Mouse (Mus musculus): ENCODE results near the gene Cntnap5c. TPM values are rescaled to one million over a fixed set of nuclear protein-coding genes. Genes with fewer than 3 reads are reported as not detected.

Cntnap5c gene
- polyA plus RNA-seq, 1 experiment from 2014 or later: 4.3 TPM

DNA sequence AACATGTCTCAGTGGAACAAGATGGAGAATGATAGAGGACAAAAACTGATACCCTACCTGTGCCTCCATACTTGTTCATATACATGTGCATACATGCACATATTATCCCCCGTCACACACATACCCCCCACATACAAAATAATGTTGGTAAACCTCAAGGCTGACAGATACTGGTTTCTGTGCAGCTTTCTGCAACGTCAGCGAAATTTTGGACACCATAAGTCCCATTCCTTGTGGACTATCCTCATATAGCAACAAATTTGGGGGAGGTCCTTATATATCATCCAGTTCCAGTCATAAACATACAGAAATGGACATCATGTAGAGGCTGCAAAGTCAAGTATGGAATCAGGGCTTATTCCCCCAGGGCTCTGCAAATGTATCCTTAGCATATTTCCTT, 338.5 kb downstream of the Cntnap5c start:
- Histone ChIP-seq H3K9ac (replicated peaks; ENCODE audit: low read depth, low read length) (no peak overlapping the region), H3K4me1 (ENCODE audit: control insufficient read depth, insufficient read depth, low read length) (no peaks in the 10 kb centered on the region), H3K27ac (ENCODE audit: low read depth, low read length) (no peak overlapping the region), H3K9me3 (ENCODE audit: control insufficient read depth, low read length) (no peaks in the 10 kb centered on the region), H3K4me3 (ENCODE audit: low read depth, low read length) (no peak overlapping the region), H3K4me2 (ENCODE audit: low read depth, low read length) (no peak overlapping the region), H3K36me3 (ENCODE audit: control insufficient read depth, insufficient read depth, low read length) (no peaks in the 10 kb centered on the region), H3K27me3 (ENCODE audit: control insufficient read depth, insufficient read depth, low read length) (no peaks in the 10 kb centered on the region)
- WGBS: 93% methylated on average over 3 of the region's 3 CpGs
- no peak for ATAC-seq (ENCODE audit: low read depth)

DNA sequence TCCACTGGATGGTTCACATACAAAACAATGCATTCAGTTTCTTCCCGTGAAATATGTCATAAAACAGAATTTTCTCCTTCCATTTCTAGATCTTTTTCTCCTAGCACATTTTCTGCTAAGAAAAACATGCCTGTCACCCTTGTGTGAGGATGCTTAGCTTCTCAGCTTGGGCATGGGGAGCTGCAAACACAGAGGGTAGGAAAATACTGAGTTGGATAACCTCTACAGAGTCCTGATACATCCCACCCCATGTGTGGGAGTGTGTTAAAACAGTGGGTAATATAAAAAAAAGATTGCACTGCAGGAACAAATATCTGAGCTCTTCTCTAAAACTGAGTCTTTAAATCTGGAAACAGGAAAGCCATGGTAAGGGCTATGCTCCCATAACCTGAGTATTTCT, 339.0 kb downstream of the Cntnap5c start:
- Histone ChIP-seq H3K4me2 (ENCODE audit: low read depth, low read length) (no peak overlapping the region), H3K27ac (ENCODE audit: low read depth, low read length) (no peak overlapping the region), H3K4me3 (ENCODE audit: low read depth, low read length) (no peak overlapping the region), H3K36me3 (ENCODE audit: control insufficient read depth, insufficient read depth, low read length) (no peaks in the 10 kb centered on the region), H3K4me1 (ENCODE audit: control insufficient read depth, insufficient read depth, low read length) (no peaks in the 10 kb centered on the region), H3K27me3 (ENCODE audit: control insufficient read depth, insufficient read depth, low read length) (no peaks in the 10 kb centered on the region), H3K9me3 (ENCODE audit: control insufficient read depth, low read length) (no peaks in the 10 kb centered on the region), H3K9ac (replicated peaks; ENCODE audit: low read depth, low read length) (no peak overlapping the region)
- no peak for ATAC-seq (ENCODE audit: low read depth)
- 70% methylated on average over 1 of the region's 1 CpGs for WGBS

GRCm38 (mm10) chr17:58187171-58187570, 417.8 kb downstream of the Cntnap5c start:
- 82% methylated on average over 1 of the region's 1 CpGs for whole genome bisulfite sequencing
- H3K4me3 ChIP-seq (ENCODE audit: low read depth, low read length): no peak overlapping the region
- no peak overlapping the region for H3K4me2 ChIP-seq (ENCODE audit: low read depth, low read length)
- H3K27me3 ChIP-seq (ENCODE audit: control insufficient read depth, insufficient read depth, low read length): no peaks in the 10 kb centered on the region
- H3K9me3 ChIP-seq (ENCODE audit: control insufficient read depth, low read length): no peaks in the 10 kb centered on the region
- ATAC-seq (ENCODE audit: low read depth): no peak
- no peaks in the 10 kb centered on the region for H3K36me3 ChIP-seq (ENCODE audit: control insufficient read depth, insufficient read depth, low read length)
- no peak overlapping the region for H3K27ac ChIP-seq (ENCODE audit: low read depth, low read length)
- H3K9ac ChIP-seq (replicated peaks; ENCODE audit: low read depth, low read length): no peak overlapping the region
- no peaks in the 10 kb centered on the region for H3K4me1 ChIP-seq (ENCODE audit: control insufficient read depth, insufficient read depth, low read length)

DNA sequence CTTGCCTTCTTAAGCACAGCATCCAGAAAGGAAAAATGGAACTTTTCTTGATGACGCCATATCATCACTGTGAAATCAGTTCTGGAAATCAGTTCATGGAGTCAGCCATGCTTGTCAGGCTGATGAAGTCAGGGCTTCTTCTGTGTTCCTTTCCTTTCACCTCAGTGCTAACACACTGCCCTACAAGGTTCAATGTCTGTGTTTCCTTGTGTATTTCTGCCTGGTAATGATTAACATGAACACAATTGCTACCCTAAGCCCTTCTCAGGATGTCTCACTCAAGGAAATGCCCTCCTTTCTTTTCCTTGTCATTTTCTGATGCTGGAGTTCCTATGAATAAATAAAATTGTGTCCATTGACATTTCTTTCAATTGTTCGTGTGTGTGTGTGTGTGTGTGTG, 431.8 kb downstream of the Cntnap5c start:
- H3K36me3 ChIP-seq (ENCODE audit: control insufficient read depth, insufficient read depth, low read length): no peaks in the 10 kb centered on the region
- no peak for ATAC-seq (ENCODE audit: low read depth)
- WGBS: 92% methylated on average over 2 of the region's 2 CpGs

DNA sequence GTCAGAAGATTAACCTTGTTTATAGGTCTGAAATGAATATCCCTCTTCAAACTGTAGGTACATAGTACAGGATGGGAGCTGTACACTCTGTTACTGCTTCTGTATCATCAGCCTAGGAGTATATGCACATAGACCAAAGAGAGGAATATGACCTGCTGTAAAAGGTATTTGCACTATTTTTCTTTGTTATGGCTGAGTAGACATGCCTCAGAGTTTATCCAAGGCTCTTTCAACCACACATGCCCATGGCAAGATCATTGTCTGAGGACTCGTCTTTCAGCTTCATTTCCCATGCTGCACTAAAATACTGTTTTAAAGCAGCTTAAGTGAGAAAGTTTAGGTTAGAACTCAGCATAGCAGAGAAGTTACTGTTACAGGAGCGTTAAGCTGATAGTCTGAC, 498.7 kb downstream of the Cntnap5c start:
- WGBS: 84% methylated on average over 2 of the region's 2 CpGs
- Histone ChIP-seq H3K4me2 (ENCODE audit: low read depth, low read length) (no peak overlapping the region), H3K27ac (ENCODE audit: low read depth, low read length) (no peak overlapping the region), H3K36me3 (ENCODE audit: control insufficient read depth, insufficient read depth, low read length) (no peaks in the 10 kb centered on the region), H3K9me3 (ENCODE audit: control insufficient read depth, low read length) (no peaks in the 10 kb centered on the region), H3K9ac (replicated peaks; ENCODE audit: low read depth, low read length) (no peak overlapping the region), H3K27me3 (ENCODE audit: control insufficient read depth, insufficient read depth, low read length) (no peaks in the 10 kb centered on the region), H3K4me3 (ENCODE audit: low read depth, low read length) (no peak overlapping the region), H3K4me1 (ENCODE audit: control insufficient read depth, insufficient read depth, low read length) (no peaks in the 10 kb centered on the region)
- no peak for ATAC-seq (ENCODE audit: low read depth)

More for the DNA sequence above, 431.8 kb downstream of the Cntnap5c start:
- Histone ChIP-seq H3K4me3 (ENCODE audit: low read depth, low read length) (no peak overlapping the region), H3K9ac (replicated peaks; ENCODE audit: low read depth, low read length) (no peak overlapping the region), H3K9me3 (ENCODE audit: control insufficient read depth, low read length) (no peaks in the 10 kb centered on the region), H3K4me1 (ENCODE audit: control insufficient read depth, insufficient read depth, low read length) (no peaks in the 10 kb centered on the region), H3K4me2 (ENCODE audit: low read depth, low read length) (no peak overlapping the region), H3K27ac (ENCODE audit: low read depth, low read length) (no peak overlapping the region), H3K27me3 (ENCODE audit: control insufficient read depth, insufficient read depth, low read length) (no peaks in the 10 kb centered on the region)

GRCm38 (mm10) chr17:58351310-58351709, 581.9 kb downstream of the Cntnap5c start:
- H3K27me3 ChIP-seq (ENCODE audit: control insufficient read depth, insufficient read depth, low read length): no peaks in the 10 kb centered on the region
- H3K4me2 ChIP-seq (ENCODE audit: low read depth, low read length): no peak overlapping the region
- no peaks in the 10 kb centered on the region for H3K36me3 ChIP-seq (ENCODE audit: control insufficient read depth, insufficient read depth, low read length)
- no peaks in the 10 kb centered on the region for H3K4me1 ChIP-seq (ENCODE audit: control insufficient read depth, insufficient read depth, low read length)
- no peak overlapping the region for H3K27ac ChIP-seq (ENCODE audit: low read depth, low read length)
- no peak overlapping the region for H3K9ac ChIP-seq (replicated peaks; ENCODE audit: low read depth, low read length)
- no peak overlapping the region for H3K4me3 ChIP-seq (ENCODE audit: low read depth, low read length)
- ATAC-seq (ENCODE audit: low read depth): no peak
- H3K9me3 ChIP-seq (ENCODE audit: control insufficient read depth, low read length): no peaks in the 10 kb centered on the region
- WGBS: 87% methylated on average over 6 of the region's 6 CpGs

- H3K27me3 ChIP-seq (ENCODE audit: control insufficient read depth, insufficient read depth, low read length): no peaks in the 10 kb centered on the region
- H3K9me3 ChIP-seq (ENCODE audit: control insufficient read depth, low read length): no peaks in the 10 kb centered on the region
- 53% methylated on average over 2 of the region's 2 CpGs for WGBS
- H3K36me3 ChIP-seq (ENCODE audit: control insufficient read depth, insufficient read depth, low read length): no peaks in the 10 kb centered on the region
- H3K4me1 ChIP-seq (ENCODE audit: control insufficient read depth, insufficient read depth, low read length): no peaks in the 10 kb centered on the region
- H3K4me3 ChIP-seq (ENCODE audit: low read depth, low read length): no peak overlapping the region
- H3K9ac ChIP-seq (replicated peaks; ENCODE audit: low read depth, low read length): no peak overlapping the region
- H3K4me2 ChIP-seq (ENCODE audit: low read depth, low read length): no peak overlapping the region
- no peak overlapping the region for H3K27ac ChIP-seq (ENCODE audit: low read depth, low read length)
- ATAC-seq (ENCODE audit: low read depth): no peak
Observed at GRCm38 (mm10) chr17:58356224-58356623, 586.9 kb downstream of the Cntnap5c start.

GRCm38 (mm10) chr17:58363582-58364267, 594.4 kb downstream of the Cntnap5c start:
- H3K4me2 ChIP-seq (ENCODE audit: low read depth, low read length): no peak overlapping the region
- no peaks in the 10 kb centered on the region for H3K36me3 ChIP-seq (ENCODE audit: control insufficient read depth, insufficient read depth, low read length)
- H3K9me3 ChIP-seq (ENCODE audit: control insufficient read depth, low read length): no peaks in the 10 kb centered on the region
- H3K27ac ChIP-seq (ENCODE audit: low read depth, low read length): no peak overlapping the region
- 45% methylated on average over 4 of the region's 4 CpGs for WGBS
- no peaks in the 10 kb centered on the region for H3K27me3 ChIP-seq (ENCODE audit: control insufficient read depth, insufficient read depth, low read length)
- no peak overlapping the region for H3K9ac ChIP-seq (replicated peaks; ENCODE audit: low read depth, low read length)
- H3K4me3 ChIP-seq (ENCODE audit: low read depth, low read length): no peak overlapping the region
- ATAC-seq (ENCODE audit: low read depth): no peak
- H3K4me1 ChIP-seq (ENCODE audit: control insufficient read depth, insufficient read depth, low read length): no peaks in the 10 kb centered on the region

DNA sequence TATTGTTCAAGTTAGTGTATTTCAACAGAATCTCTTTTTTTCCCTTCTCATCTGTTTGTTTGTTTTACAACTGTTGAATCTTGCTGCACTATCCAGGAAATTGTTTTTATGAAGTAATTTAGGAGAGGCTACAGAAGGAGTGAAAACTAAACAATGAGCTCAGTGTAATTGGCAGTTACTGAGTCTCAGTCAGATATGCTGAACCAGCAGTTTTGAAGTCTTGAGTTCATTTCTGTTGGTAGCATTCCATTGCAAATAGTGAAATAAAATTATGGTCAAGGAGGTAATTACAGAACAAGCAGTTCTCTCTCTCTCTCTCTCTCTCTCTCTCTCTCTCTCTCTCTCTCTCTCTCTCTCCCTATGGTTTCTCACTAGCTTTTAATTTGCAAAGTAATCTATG, 600.7 kb downstream of the Cntnap5c start:
- no peaks in the 10 kb centered on the region for H3K36me3 ChIP-seq (ENCODE audit: control insufficient read depth, insufficient read depth, low read length)
- H3K4me3 ChIP-seq (ENCODE audit: low read depth, low read length): no peak overlapping the region
- no peaks in the 10 kb centered on the region for H3K9me3 ChIP-seq (ENCODE audit: control insufficient read depth, low read length)
- ATAC-seq (ENCODE audit: low read depth): no peak
- H3K4me2 ChIP-seq (ENCODE audit: low read depth, low read length): no peak overlapping the region
- no peaks in the 10 kb centered on the region for H3K4me1 ChIP-seq (ENCODE audit: control insufficient read depth, insufficient read depth, low read length)
- no peaks in the 10 kb centered on the region for H3K27me3 ChIP-seq (ENCODE audit: control insufficient read depth, insufficient read depth, low read length)
- no peak overlapping the region for H3K27ac ChIP-seq (ENCODE audit: low read depth, low read length)
- H3K9ac ChIP-seq (replicated peaks; ENCODE audit: low read depth, low read length): no peak overlapping the region

All from neural tube, embryonic 14.5 days (tissue).